Mouse (Mus musculus) heart, embryonic 14.5 days (tissue): Measurements from ENCODE around the gene Proca1. TPM values are rescaled to one million over a fixed set of nuclear protein-coding genes. Genes with fewer than 3 reads are reported as not detected.

Source experiments
- ATAC-seq: fragments of 200-750 bp; cut with Nextera tagmentation; 2 replicates; pipeline ENCODE4 v1.8.0; 2017; ENCODE audit warnings: low read depth, moderate TSS enrichment; ENCODE audit not compliant: insufficient number of reproducible peaks, insufficient read depth, low FRiP score
- H3K27ac ChIP-seq, 2 experiments: fragments of 200-500 bp in 1 of 2; fragments of 300-500 bp in 1 of 2; sonication (generic) in 1 of 2; replicated peaks in 1 of 2; 2 replicates each; pipeline ENCODE4 v1.5.1; 2012 to 2014; ENCODE audit warnings: low read depth in 2 of 2, low read length in 2 of 2, control low read depth in 1 of 2, mild to moderate bottlenecking in 1 of 2, mixed read lengths in 1 of 2; ENCODE audit not compliant: control insufficient read depth in 1 of 2, insufficient read depth in 1 of 2
- H3K27me3 ChIP-seq: fragments of 300-500 bp; sonication (generic); 2 replicates; pipeline ENCODE4 v1.6.1; 2014; ENCODE audit warnings: mild to moderate bottlenecking, low read length, control low read depth; ENCODE audit not compliant: control insufficient read depth, insufficient read depth
- H3K36me3 ChIP-seq: fragments of 300-500 bp; sonication (generic); 2 replicates; pipeline ENCODE4 v1.6.1; 2014; ENCODE audit warnings: mild to moderate bottlenecking, control low read depth, low read length, mixed read lengths; ENCODE audit not compliant: control insufficient read depth, insufficient read depth
- H3K4me1 ChIP-seq, 2 experiments: fragments of 200-500 bp in 1 of 2; fragments of 300-500 bp in 1 of 2; sonication (generic) in 1 of 2; 2 replicates each; pipeline ENCODE4 v1.6.1; 2012 to 2014; ENCODE audit warnings: low read length in 2 of 2, control low read depth in 1 of 2, mixed read lengths in 1 of 2; ENCODE audit not compliant: control insufficient read depth in 2 of 2, insufficient read depth in 2 of 2
- H3K4me2 ChIP-seq: fragments of 300-500 bp; sonication (generic); 2 replicates; pipeline ENCODE4 v1.6.1; 2014; ENCODE audit warnings: mild to moderate bottlenecking, low read length
- H3K4me3 ChIP-seq, 2 experiments: fragments of 200-500 bp in 1 of 2; fragments of 300-500 bp in 1 of 2; sonication (generic) in 1 of 2; 2 replicates each; pipeline ENCODE4 v1.5.1; 2012 to 2014; ENCODE audit warnings: low read length in 2 of 2, mild to moderate bottlenecking in 2 of 2, control low read depth in 1 of 2, low read depth in 1 of 2, moderate library complexity in 1 of 2; ENCODE audit not compliant: control insufficient read depth in 1 of 2, insufficient read depth in 1 of 2
- H3K9ac ChIP-seq: fragments of 300-500 bp; sonication (generic); 2 replicates; pipeline ENCODE4 v1.6.1; 2014; ENCODE audit warnings: mild to moderate bottlenecking, low read length
- H3K9me3 ChIP-seq: fragments of 300-500 bp; sonication (generic); 2 replicates; pipeline ENCODE4 v1.6.1; 2016; ENCODE audit warnings: low read length, control low read depth; ENCODE audit not compliant: control insufficient read depth
- WGBS: fragments of 180-500 bp; shearing (Covaris S2); extraction: QIAGEN DNeasy Blood & Tissue Kit; methylation state at CpG from one replicate; pipeline ENCODE4 v1.1.7; 2014; 5-methylcytosine and 5-hydroxymethylcytosine counted together
- polyA plus RNA-seq: library from polyadenylated mRNA; unstranded; fragments of >200 nt; fragmentation: Nextera tagmentation; extraction: Ambion mirVana; gene quantifications from 2 replicates; pipeline ENCODE4 v1.2.1, GENCODE M21; 2014

The Proca1 gene
- polyA plus RNA-seq, 1 experiment from 2014 or later: 2.9 TPM

GRCm38 (mm10) chr11:78215709-78216317 lies 22.6 kb downstream of the Proca1 start:
- Histone ChIP-seq H3K36me3 (peaks cover 100% of the 10 kb centered on the region), H3K4me1 (no peaks in the 10 kb centered on the region), H3K4me3 (no peak overlapping the region), H3K27ac (no peak overlapping the region), H3K4me2 (no peak overlapping the region), H3K9ac (no peak overlapping the region), H3K9me3 (no peaks in the 10 kb centered on the region), H3K27me3 (no peaks in the 10 kb centered on the region)
- ATAC-seq: no peak
- 85% methylated on average over 11 of the region's 11 CpGs for WGBS

GRCm38 (mm10) chr11:78223586-78223985 lies 30.4 kb downstream of the Proca1 start:
- Histone ChIP-seq H3K27me3 (no peaks in the 10 kb centered on the region), H3K9ac (no peak overlapping the region), H3K9me3 (no peaks in the 10 kb centered on the region), H3K36me3 (peaks cover 99% of the 10 kb centered on the region), H3K4me2 (no peak overlapping the region), H3K4me3 (no peak overlapping the region), H3K4me1 (no peaks in the 10 kb centered on the region), H3K27ac (no peak overlapping the region)
- no peak for ATAC-seq
- WGBS: 90% methylated on average over 4 of the region's 4 CpGs

- H3K27ac ChIP-seq: no peak overlapping the region
- no peaks in the 10 kb centered on the region for H3K9me3 ChIP-seq
- peaks cover 85% of the 10 kb centered on the region for H3K36me3 ChIP-seq
- H3K4me2 ChIP-seq: no peak overlapping the region
- no peaks in the 10 kb centered on the region for H3K4me1 ChIP-seq
- no peak overlapping the region for H3K4me3 ChIP-seq
- H3K9ac ChIP-seq: no peak overlapping the region
- WGBS: 81% methylated on average over 6 of the region's 6 CpGs
- ATAC-seq: no peak
- H3K27me3 ChIP-seq: no peaks in the 10 kb centered on the region
These were observed 38.3 kb downstream of the Proca1 start for GRCm38 (mm10) chr11:78231518-78231917.

GRCm38 (mm10) chr11:78240193-78240857 lies 47.1 kb downstream of the Proca1 start:
- no peak overlapping the region for H3K4me2 ChIP-seq

GRCm38 (mm10) chr11:78245261-78245626 lies 52.1 kb downstream of the Proca1 start:
- 0% methylated on average over 19 of the region's 19 CpGs for WGBS
- Histone ChIP-seq H3K4me1 (peaks cover 2 to 21% of the 10 kb centered on the region in 2 experiments; a peak in 3 of 4 replicates), H3K4me3 (peak overlapping the region; percentile 90 to 94), H3K27me3 (no peaks in the 10 kb centered on the region), H3K4me2 (peak overlapping the region; percentile 92), H3K27ac (peak overlapping the region; percentile 45 to 97; a peak in 3 of 4 replicates), H3K9ac (peak overlapping the region; percentile 97), H3K36me3 (peaks cover 14% of the 10 kb centered on the region), H3K9me3 (no peaks in the 10 kb centered on the region)
- ATAC-seq: peak; percentile 47

More at GRCm38 (mm10) chr11:78240193-78240857, 47.1 kb downstream of the Proca1 start:
- no peaks in the 10 kb centered on the region for H3K9me3 ChIP-seq
- 76% methylated on average over 9 of the region's 9 CpGs for WGBS
- peaks cover 27% of the 10 kb centered on the region for H3K36me3 ChIP-seq
- no peak overlapping the region for H3K27ac ChIP-seq
- no peaks in the 10 kb centered on the region for H3K27me3 ChIP-seq
- no peak overlapping the region for H3K9ac ChIP-seq
- ATAC-seq: no peak
- H3K4me1 ChIP-seq: peaks cover 2 to 9% of the 10 kb centered on the region in 2 experiments; a peak in 3 of 4 replicates
- H3K4me3 ChIP-seq: no peak overlapping the region

- H3K27me3 ChIP-seq: no peaks in the 10 kb centered on the region
- H3K36me3 ChIP-seq: peaks cover 13% of the 10 kb centered on the region
- peak within 1 kb of the TSS; percentile 92 for H3K4me2 ChIP-seq
- H3K9me3 ChIP-seq: no peaks in the 10 kb centered on the region
- H3K27ac ChIP-seq: peak within 1 kb of the TSS; percentile 92 to 97
- ATAC-seq: peak; percentile 87
- peak within 1 kb of the TSS; percentile 90 to 94 for H3K4me3 ChIP-seq
- WGBS: under 1% methylated on average over 50 of the region's 50 CpGs
- peak within 1 kb of the TSS; percentile 97 for H3K9ac ChIP-seq
- H3K4me1 ChIP-seq: peaks cover 2 to 21% of the 10 kb centered on the region in 2 experiments; a peak in 3 of 4 replicates
These were observed 52.6 kb downstream of the Proca1 start, which contains the start of the genes Sdf2 and Supt6 for GRCm38 (mm10) chr11:78245627-78246317. Gene Sdf2, plus strand, starts transcription at chr11:78245746. Gene Supt6, minus strand, starts transcription at chr11:78245987.

GRCm38 (mm10) chr11:78246318-78247011 lies 53.3 kb downstream of the Proca1 start:
- peak overlapping the region in 1 of 2 experiments; percentile 97; a peak in 2 of 4 replicates for H3K27ac ChIP-seq
- peaks cover 2 to 21% of the 10 kb centered on the region in 2 experiments; a peak in 3 of 4 replicates for H3K4me1 ChIP-seq
- no peaks in the 10 kb centered on the region for H3K9me3 ChIP-seq
- H3K36me3 ChIP-seq: peaks cover 17% of the 10 kb centered on the region
- peak overlapping the region; percentile 77 for H3K4me2 ChIP-seq
- peak overlapping the region; percentile 97 for H3K9ac ChIP-seq
- 50% methylated on average over 7 of the region's 7 CpGs for WGBS
- no peak for ATAC-seq
- peak overlapping the region; percentile 90 to 94 for H3K4me3 ChIP-seq
- H3K27me3 ChIP-seq: no peaks in the 10 kb centered on the region
